Mouse (Mus musculus) G1E-ER4 (cell line): ENCODE measurements around the gene Dazap2. TPM values are rescaled to one million over a fixed set of nuclear protein-coding genes. Genes with fewer than 3 reads are reported as not detected.

Experiments used
- GATA1 ChIP-seq: IDR thresholded peaks from one replicate; pipeline ENCODE4 v1.8.0; 2012; ENCODE audit warnings: low read length, inconsistent platforms
- polyA plus RNA-seq: library from polyadenylated mRNA; stranded (reverse); fragments of >175 nt; gene quantifications from 2 replicates; pipeline ENCODE4 v1.2.3, GENCODE M21; 2012

Gene Dazap2
- 32.7 and 45.1 TPM in 2 replicates for polyA plus RNA-seq

DNA sequence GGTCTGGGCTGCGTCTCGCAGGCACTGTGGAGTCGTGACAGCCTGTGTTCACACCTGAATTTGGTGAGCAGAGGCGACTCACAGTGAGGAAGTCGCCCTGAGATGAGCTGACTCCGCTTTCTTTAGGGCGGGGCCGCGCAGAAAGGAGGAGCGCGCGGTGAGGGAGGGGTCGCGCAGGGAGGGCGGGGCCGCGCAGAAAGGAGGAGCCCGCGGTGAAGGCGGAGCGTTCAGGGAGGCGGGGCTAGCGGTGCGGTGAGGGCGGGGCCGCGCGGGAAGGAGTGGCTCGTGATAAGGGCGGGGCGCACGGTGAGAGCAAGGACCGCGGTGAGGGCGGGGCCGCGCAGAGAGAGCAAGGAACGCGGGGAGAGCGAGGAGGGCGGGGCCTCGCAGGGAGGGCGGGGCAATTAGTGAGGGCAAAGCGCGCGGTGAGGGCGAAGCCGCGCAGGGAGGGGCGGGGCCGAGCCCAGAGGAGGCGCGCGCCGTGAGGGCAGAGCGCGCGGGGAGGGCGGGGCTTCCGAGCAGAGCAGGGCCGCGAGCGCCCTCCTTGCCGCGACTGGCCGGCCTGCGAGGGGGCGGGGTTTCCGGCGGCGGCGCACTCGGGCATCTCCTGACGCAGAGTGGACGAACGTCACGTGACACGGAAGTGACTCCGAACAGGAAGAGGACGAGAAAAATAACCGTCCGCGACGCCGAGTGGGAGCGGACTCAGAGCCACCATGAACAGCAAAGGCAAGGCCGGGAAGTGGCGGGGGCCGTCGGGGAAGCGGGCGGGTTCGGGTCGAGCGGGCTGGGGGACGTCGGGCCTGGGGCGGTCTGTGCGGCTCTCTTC is at the start of gene Dazap2:
Gene Dazap2 (plus strand): TSS at position 354 of the 829 bp plus-strand sequence.
- no peak for TF ChIP-seq GATA1

DNA sequence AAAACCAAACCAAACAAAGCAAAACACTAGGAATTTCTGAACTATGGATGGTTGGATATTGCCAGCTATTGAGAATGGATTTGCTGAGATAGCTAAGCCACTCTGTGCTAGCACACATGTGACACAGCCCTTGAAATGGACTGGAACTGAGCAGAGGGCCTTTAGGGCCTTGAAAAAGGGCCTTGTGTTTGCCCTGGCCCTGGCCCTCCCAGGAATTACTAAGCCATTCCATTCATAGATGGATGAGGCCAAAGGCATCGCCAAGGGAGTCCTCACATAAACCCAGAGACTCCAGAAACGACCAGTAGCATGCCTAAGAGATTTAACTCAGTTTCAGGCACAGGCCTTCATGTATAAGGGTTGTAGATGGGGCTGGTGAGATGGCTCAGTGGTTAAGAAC is 48.6 kb upstream of the Dazap2 start:
- TF ChIP-seq GATA1: no peak

DNA sequence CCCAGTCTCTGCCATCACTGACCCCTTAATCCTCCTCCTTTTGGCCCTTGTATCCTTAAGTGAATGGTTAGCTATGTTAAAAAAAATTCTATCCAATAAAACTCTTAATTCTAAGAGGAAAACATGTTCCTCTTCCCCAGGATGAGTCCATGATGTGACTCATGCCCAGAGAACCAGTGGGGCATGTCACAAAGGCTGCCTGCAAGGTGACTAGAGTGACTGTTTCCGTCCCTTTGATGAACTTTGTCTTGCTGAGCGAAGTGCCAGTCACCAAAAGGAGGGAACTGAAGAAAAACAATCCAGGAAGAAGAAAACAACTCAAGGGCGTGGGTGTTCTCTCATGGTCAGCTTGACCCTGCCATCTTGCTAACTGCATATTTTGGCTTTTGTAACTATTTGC is 45.9 kb upstream of the Dazap2 start:
- no peak for TF ChIP-seq GATA1

DNA sequence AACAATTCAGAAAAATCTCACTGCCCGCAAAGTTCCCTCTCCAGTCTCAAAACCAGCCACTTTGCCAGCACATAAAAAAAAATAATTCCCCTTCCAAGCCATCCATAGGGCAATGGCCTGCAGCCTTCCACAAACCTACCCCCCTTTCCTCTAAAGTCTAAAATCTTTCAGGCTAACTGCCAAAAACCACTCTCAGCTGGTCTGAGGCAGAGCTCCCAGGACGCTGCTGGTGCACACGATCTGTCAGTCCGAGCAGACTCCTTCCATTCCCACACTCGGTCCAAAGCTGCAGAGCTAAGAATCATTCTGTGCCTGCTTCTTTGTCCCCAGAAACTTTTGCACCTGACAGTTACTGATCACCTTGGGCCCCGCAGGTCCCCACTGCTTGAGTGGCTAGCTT is 41.2 kb upstream of the Dazap2 start:
- no peak for TF ChIP-seq GATA1

DNA sequence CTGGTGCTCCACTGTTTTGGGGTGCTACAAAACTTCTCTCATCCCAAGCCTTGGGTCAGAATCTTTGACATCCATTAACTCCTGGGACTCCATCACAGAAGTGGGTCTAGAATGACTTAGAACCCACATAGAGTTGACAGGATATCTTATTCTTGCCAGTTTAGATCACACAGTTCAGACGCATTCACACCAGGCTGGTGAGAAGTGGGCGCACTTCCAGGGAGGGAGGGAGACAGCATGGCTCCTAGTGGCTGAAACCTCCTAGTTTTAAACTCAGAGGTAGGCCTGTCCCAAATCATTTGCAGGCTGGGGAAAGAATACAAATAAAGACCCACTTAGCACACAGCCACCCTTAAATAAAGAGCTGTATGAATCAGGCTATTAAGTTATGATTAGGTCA is 40.8 kb upstream of the Dazap2 start:
- TF ChIP-seq GATA1: no peak

DNA sequence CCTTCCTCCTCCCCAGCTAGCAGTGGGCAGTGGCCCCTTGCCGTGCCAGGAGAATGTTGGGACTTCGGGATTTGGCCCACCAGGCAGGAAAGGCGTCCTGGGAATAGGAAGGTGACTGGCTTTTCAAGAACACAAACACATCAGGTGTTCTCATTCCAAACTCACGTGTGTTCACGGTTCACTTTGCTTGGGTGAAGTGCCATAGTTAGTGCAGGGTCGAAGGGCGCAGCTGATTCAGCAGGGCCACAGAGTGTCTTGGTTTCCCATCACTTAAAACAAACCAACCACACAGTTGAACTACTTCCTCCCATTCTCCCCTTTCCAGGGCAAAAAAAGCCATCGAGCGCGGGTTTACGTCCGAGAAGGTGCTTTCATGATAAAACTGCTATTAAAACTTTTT is 39.8 kb upstream of the Dazap2 start:
- no peak for TF ChIP-seq GATA1

DNA sequence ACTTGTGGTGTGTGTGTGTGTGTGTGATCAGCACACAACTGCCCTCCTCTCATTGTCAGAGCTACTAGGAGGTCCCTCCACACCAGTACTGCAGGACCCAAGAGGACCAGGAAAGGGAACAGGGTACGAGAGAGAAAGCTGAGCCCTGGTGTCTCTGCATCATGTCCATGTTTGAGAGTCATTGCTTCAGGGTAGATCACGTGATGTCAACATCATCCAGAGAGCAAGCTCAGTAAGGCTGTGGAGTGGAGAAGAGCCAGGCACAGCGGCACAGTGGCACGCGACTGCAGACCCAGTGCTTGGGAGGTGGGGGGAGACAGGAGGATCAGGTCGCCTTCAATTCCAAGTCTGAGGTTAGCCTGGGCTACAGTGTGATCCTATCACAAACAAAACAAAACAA is 38.8 kb upstream of the Dazap2 start:
- TF ChIP-seq GATA1: no peak

DNA sequence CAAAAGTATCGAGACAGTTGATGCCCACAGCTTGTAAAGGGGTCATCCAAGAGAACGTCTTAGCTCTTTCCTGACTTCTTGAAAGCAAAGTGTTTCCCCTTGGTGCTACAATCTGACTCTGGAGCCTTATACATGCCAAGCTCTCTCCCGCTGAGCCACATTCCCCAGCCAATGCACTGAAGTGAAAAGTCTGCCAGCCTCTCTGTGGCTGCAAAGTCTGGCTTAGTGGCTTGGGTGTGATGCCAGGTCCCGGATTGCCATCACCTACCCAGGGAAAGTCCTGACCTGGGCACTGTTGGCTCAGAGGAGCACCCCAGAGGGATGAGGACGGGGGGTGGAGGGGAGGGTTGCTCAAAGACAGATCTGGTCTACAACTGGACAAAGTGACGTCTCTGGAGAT is 38.3 kb upstream of the Dazap2 start:
- no peak for TF ChIP-seq GATA1

DNA sequence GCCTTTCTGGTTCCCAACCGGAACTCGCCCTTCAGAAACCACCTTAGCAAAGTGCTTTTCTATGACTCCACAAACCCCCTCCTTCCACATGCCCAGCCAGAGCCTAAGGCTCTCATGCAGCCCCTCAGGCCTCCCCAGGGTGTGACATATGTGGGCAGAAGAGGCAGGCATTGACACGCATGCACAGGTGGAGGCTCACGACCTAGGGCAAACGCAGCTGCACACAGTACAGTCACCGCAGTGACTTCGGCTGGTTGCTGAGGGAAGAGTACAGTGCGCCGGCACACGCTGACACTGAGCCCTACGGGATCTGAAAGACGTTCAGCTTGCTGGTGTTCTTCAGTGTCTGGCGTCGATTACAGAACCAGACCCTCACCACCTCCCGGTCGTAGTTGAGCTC is 37.2 kb upstream of the Dazap2 start:
- no peak for TF ChIP-seq GATA1

DNA sequence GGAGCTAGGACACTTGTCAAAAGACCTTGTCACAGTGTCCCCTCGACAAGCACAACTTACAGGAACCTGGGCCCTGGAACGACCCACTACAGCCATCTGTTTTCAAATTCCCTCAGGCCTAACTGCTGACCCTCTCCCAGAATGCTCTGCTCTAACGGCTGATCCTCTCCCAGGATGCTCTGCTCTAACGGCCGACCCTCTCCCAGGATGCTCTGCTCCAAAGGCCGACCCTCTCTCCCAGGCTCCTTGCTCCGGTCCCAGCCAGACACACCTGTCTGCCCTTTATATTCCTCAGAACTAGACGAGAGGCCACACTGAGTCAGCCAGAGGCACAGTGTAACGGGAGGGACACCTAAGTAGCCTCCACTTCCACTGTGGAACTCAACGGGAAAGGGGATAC is 35.0 kb upstream of the Dazap2 start:
- TF ChIP-seq GATA1: no peak

DNA sequence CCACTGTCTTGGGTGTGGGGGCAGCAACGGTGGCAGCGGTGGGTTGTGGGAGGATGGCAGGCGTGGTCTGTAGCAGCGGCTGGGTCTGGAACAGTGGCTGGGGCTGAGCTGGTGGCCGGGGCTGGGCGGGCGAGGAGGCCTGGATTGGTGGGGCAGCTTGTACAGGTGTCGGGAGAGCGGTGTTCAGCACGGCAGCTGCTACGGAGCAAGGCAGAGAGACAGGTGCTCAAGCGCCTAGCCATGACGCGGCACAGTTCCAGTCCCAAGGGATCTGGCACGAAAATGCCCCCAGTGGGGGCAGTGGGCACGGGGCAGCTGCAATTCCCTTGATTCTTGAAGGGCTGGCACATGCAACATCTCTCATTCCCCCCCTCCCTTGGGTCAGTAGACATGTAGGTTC is 29.2 kb upstream of the Dazap2 start:
- no peak for TF ChIP-seq GATA1

DNA sequence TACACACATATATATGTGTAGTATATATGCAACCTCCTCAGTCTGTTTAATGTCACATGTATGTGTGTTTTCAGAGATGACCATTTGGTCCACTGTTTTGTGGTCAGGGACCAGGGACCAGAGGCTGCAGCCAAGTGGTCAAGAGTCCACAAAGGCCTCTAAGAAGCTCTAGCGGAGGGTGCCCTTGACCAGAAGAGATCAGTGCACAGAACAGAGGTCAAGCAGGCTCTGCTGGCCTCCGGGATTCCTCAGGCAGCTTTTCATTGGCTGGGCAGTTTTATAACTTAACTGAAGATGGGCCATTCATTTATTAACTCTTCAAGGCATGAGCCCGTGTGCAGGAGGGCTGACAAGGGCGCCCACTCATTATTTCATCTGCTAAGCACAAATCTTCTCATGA is 28.0 kb upstream of the Dazap2 start:
- no peak for TF ChIP-seq GATA1

DNA sequence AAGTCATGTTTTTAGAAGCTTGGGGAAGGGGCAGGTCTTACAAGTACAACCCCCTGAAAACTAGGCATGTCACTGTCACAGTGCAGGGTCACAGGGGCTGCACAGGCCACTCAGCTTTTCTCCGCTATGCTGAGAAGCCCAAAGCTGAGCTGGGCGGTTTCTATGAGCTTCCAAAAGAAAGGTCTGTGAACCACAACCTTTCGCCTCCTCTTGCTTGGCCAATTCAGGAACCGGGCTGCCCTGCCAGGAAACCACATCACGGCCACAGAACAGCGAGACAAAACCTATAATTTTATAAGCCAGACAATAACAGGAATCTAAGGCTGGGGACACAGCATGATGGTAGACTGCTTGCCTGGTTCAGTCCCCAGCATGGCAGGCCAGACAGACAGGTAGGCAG is 26.9 kb upstream of the Dazap2 start:
- TF ChIP-seq GATA1: no peak

DNA sequence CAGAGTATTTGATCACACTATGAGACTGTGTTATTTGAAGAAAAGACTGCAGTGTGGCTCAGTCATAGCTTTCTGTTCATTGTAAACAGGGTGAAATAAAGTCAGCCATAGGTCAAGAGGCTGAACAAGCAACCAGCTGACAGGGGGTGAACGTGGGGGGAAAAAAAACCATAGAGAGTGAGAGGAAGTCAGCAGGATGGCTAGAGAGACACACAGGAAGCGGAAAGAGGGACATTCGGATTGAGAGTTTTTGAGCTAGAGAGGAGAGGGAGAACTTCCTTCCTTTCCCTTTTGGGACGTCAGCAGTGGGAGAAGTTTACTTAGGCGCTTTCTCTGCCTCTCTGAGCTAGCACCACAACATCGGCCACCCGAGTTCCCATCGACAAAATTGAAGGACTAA is 24.7 kb upstream of the Dazap2 start:
- no peak for TF ChIP-seq GATA1

DNA sequence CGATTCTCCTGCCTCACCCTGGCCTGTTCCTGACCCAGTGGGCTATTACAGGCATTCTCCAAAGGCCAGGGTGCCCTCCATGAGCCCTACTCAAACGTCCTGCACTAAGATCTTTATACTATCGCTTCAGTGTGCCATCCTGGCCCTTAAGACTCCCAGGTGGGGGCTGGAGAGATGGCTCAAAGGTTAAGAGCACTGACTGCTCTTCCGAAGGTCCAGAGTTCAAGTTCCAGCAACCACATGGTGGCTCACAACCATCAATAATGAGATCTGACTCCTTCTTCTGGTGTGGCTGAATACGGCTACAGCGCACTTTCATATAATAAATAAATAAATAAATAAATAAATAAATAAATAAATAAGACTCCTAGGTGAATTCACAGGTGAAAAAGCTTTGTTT is 22.3 kb upstream of the Dazap2 start:
- TF ChIP-seq GATA1: no peak

DNA sequence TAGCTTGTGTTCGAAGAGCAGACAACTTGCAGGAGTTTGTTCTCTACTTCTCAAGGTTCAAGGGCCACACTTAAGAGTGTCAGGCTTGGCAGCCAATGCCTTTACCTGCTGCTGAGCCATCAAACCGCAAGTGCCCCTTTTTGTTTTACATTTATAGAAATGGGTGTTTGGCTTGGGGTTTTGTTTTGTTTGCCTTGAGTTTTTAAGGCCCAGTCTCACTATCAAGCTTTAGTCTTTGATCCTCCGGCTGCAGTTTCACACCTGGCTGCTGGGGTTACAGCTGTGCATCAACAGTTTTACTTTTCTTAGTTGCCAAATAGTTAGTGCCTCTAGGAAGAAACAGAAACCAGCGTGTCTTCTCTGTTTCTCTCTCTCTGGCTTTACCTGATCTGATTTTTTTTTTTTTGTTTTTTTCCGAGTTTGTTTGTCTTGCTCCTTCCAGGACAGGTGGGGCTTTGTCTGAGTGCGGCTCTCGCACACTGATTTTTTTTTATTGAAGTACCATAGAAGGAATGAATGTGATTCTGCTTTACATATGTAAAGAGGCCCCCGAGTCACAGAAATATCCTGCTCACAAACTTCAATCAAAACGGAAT is 16.8 kb upstream of the Dazap2 start:
- no peak for TF ChIP-seq GATA1

DNA sequence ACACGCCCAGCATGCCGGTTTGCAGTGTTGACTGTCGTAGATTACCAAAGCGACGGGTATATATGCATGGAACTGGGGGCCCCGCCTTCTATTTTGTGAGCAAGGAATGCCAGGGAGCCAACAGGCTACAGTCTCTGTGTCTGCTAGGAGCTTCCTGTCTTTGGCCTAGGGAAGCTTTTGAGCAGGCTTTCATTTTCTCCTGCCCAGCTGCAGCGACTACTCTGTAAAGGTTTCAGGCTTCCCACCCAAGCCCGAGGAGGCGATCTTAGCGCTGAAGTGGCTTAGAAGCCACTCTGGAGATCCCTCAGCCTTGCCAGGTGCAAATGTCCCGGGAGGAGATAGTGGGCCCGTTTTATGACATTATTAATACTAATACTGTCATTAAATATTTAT is 16.3 kb upstream of the Dazap2 start:
- TF ChIP-seq GATA1: no peak

DNA sequence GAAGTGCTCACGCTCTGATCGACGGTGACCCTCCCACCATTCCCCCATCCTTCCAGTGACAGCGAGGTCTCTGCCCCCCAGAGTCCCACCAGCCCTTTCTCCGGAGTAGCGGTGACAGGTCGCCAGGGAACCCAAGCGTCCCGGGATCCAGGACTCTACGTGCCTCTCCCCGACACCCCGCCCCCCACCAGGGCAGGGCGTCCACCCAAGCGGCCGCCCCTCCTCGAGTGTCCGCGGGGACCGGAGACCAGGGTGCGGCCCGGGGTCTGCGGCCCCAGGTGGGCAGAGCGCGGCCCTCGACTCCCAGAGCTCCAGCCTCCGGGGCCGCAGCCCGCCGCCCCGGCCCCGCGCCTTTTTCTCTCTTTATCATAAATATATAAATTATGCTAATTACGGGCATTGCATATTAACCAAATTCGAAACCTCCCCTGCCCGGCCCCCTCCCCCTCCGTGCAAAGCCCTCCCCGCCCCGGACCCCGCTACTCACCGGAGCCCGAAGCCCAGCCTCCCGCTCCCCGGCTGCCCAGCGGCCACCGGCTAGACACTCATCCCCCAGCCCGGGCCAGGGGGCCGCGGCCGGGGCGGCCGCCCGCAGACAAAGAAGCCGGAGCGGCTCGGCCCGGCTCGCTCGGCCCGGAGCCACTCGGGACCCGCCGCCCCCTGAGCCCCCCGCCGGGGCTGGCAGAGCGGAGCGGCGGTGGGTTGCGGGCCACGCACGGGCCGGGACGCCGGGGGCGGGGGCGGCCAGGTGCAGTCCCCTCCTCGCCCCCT is 15.7 kb upstream of the Dazap2 start, which contains the start of gene Pou6f1:
Gene Pou6f1 (minus strand): TSS at position 709 of the 771 bp plus-strand sequence.
- no peak for TF ChIP-seq GATA1
